Mouse (Mus musculus): Measurements from ENCODE around the gene Ccdc70. TPM values are rescaled to one million over a fixed set of nuclear protein-coding genes. Genes with fewer than 3 reads are reported as not detected.

Gene Ccdc70
- polyA plus RNA-seq, 1 experiment from 2014 or later, result not detected

- Histone ChIP-seq H3K27ac (ENCODE audit: low read depth, low read length) (no peak overlapping the region), H3K9ac (replicated peaks; ENCODE audit: low read depth, low read length) (no peak overlapping the region), H3K4me2 (ENCODE audit: low read depth, low read length) (no peak overlapping the region), H3K9me3 (ENCODE audit: control insufficient read depth, low read length) (no peaks in the 10 kb centered on the region), H3K4me3 (ENCODE audit: low read depth, low read length) (no peak overlapping the region), H3K36me3 (ENCODE audit: control insufficient read depth, insufficient read depth, low read length) (no peaks in the 10 kb centered on the region), H3K4me1 (ENCODE audit: control insufficient read depth, insufficient read depth, low read length) (no peaks in the 10 kb centered on the region), H3K27me3 (ENCODE audit: control insufficient read depth, insufficient read depth, low read length) (no peaks in the 10 kb centered on the region)
- 65% methylated on average over 1 of the region's 1 CpGs for WGBS
- ATAC-seq (ENCODE audit: low read depth), result no peak
Observed at GRCm38 (mm10) chr8:21966646-21967045, 2.9 kb upstream of the Ccdc70 start.

GRCm38 (mm10) chr8:21978193-21978592, 8.6 kb downstream of the Ccdc70 start:
- Histone ChIP-seq H3K27me3 (ENCODE audit: control insufficient read depth, insufficient read depth, low read length) (no peaks in the 10 kb centered on the region), H3K4me1 (ENCODE audit: control insufficient read depth, insufficient read depth, low read length) (no peaks in the 10 kb centered on the region), H3K4me2 (ENCODE audit: low read depth, low read length) (no peak overlapping the region), H3K4me3 (ENCODE audit: low read depth, low read length) (no peak overlapping the region), H3K9ac (replicated peaks; ENCODE audit: low read depth, low read length) (no peak overlapping the region), H3K27ac (ENCODE audit: low read depth, low read length) (no peak overlapping the region), H3K36me3 (ENCODE audit: control insufficient read depth, insufficient read depth, low read length) (no peaks in the 10 kb centered on the region), H3K9me3 (ENCODE audit: control insufficient read depth, low read length) (no peaks in the 10 kb centered on the region)
- 54% methylated on average over 4 of the region's 4 CpGs for WGBS
- ATAC-seq (ENCODE audit: low read depth), result no peak

- ATAC-seq (ENCODE audit: low read depth), result peak; percentile 65; the same call in 1 of the 2 replicates
- Histone ChIP-seq H3K4me2 (ENCODE audit: low read depth, low read length) (no peak overlapping the region), H3K27me3 (ENCODE audit: control insufficient read depth, insufficient read depth, low read length) (no peaks in the 10 kb centered on the region), H3K9me3 (ENCODE audit: control insufficient read depth, low read length) (no peaks in the 10 kb centered on the region), H3K9ac (replicated peaks; ENCODE audit: low read depth, low read length) (no peak overlapping the region), H3K36me3 (ENCODE audit: control insufficient read depth, insufficient read depth, low read length) (no peaks in the 10 kb centered on the region), H3K4me3 (ENCODE audit: low read depth, low read length) (no peak overlapping the region), H3K27ac (ENCODE audit: low read depth, low read length) (no peak overlapping the region), H3K4me1 (ENCODE audit: control insufficient read depth, insufficient read depth, low read length) (no peaks in the 10 kb centered on the region)
- WGBS, result 52% methylated on average over 8 of the region's 8 CpGs
Observed at GRCm38 (mm10) chr8:21981664-21982337, 12.2 kb downstream of the Ccdc70 start.

- Histone ChIP-seq H3K36me3 (ENCODE audit: control insufficient read depth, insufficient read depth, low read length) (no peaks in the 10 kb centered on the region), H3K4me2 (ENCODE audit: low read depth, low read length) (no peak overlapping the region), H3K4me3 (ENCODE audit: low read depth, low read length) (no peak overlapping the region), H3K4me1 (ENCODE audit: control insufficient read depth, insufficient read depth, low read length) (no peaks in the 10 kb centered on the region), H3K9ac (replicated peaks; ENCODE audit: low read depth, low read length) (no peak overlapping the region), H3K27me3 (ENCODE audit: control insufficient read depth, insufficient read depth, low read length) (no peaks in the 10 kb centered on the region), H3K9me3 (ENCODE audit: control insufficient read depth, low read length) (no peaks in the 10 kb centered on the region), H3K27ac (ENCODE audit: low read depth, low read length) (no peak overlapping the region)
- ATAC-seq (ENCODE audit: low read depth), result peak; percentile 89
- 27% methylated on average over 6 of the region's 6 CpGs for WGBS
Observed at GRCm38 (mm10) chr8:21992184-21992583, 22.6 kb downstream of the Ccdc70 start.

- Histone ChIP-seq H3K36me3 (ENCODE audit: control insufficient read depth, insufficient read depth, low read length) (no peaks in the 10 kb centered on the region), H3K9ac (replicated peaks; ENCODE audit: low read depth, low read length) (no peak overlapping the region), H3K4me2 (ENCODE audit: low read depth, low read length) (no peak overlapping the region), H3K9me3 (ENCODE audit: control insufficient read depth, low read length) (no peaks in the 10 kb centered on the region), H3K27ac (ENCODE audit: low read depth, low read length) (no peak overlapping the region), H3K27me3 (ENCODE audit: control insufficient read depth, insufficient read depth, low read length) (no peaks in the 10 kb centered on the region), H3K4me1 (ENCODE audit: control insufficient read depth, insufficient read depth, low read length) (no peaks in the 10 kb centered on the region), H3K4me3 (ENCODE audit: low read depth, low read length) (no peak overlapping the region)
- ATAC-seq (ENCODE audit: low read depth), result no peak
- 61% methylated on average over 3 of the region's 3 CpGs for WGBS
Observed at GRCm38 (mm10) chr8:21995181-21995580, 25.6 kb downstream of the Ccdc70 start.

GRCm38 (mm10) chr8:22004750-22005522, 35.4 kb downstream of the Ccdc70 start:
- no peak overlapping the region for H3K9ac ChIP-seq (replicated peaks; ENCODE audit: low read depth, low read length)
- no peak; the same call in 1 of the 2 replicates for ATAC-seq (ENCODE audit: low read depth)
- WGBS, result 87% methylated on average over 14 of the region's 14 CpGs
- no peaks in the 10 kb centered on the region for H3K27me3 ChIP-seq (ENCODE audit: control insufficient read depth, insufficient read depth, low read length)
- no peaks in the 10 kb centered on the region for H3K4me1 ChIP-seq (ENCODE audit: control insufficient read depth, insufficient read depth, low read length)
- H3K4me3 ChIP-seq (ENCODE audit: low read depth, low read length), result no peak overlapping the region
- H3K4me2 ChIP-seq (ENCODE audit: low read depth, low read length), result no peak overlapping the region
- no peaks in the 10 kb centered on the region for H3K9me3 ChIP-seq (ENCODE audit: control insufficient read depth, low read length)
- no peaks in the 10 kb centered on the region for H3K36me3 ChIP-seq (ENCODE audit: control insufficient read depth, insufficient read depth, low read length)
- H3K27ac ChIP-seq (ENCODE audit: low read depth, low read length), result no peak overlapping the region

GRCm38 (mm10) chr8:22006423-22006822, 36.8 kb downstream of the Ccdc70 start:
- no peaks in the 10 kb centered on the region for H3K27me3 ChIP-seq (ENCODE audit: control insufficient read depth, insufficient read depth, low read length)
- no peak for ATAC-seq (ENCODE audit: low read depth)
- H3K27ac ChIP-seq (ENCODE audit: low read depth, low read length), result no peak overlapping the region
- H3K4me3 ChIP-seq (ENCODE audit: low read depth, low read length), result no peak overlapping the region
- no peaks in the 10 kb centered on the region for H3K36me3 ChIP-seq (ENCODE audit: control insufficient read depth, insufficient read depth, low read length)
- H3K4me2 ChIP-seq (ENCODE audit: low read depth, low read length), result no peak overlapping the region
- H3K9ac ChIP-seq (replicated peaks; ENCODE audit: low read depth, low read length), result no peak overlapping the region
- WGBS, result 90% methylated on average over 6 of the region's 6 CpGs
- H3K9me3 ChIP-seq (ENCODE audit: control insufficient read depth, low read length), result no peaks in the 10 kb centered on the region
- H3K4me1 ChIP-seq (ENCODE audit: control insufficient read depth, insufficient read depth, low read length), result no peaks in the 10 kb centered on the region

GRCm38 (mm10) chr8:22009403-22009802, 39.8 kb downstream of the Ccdc70 start:
- Histone ChIP-seq H3K36me3 (ENCODE audit: control insufficient read depth, insufficient read depth, low read length) (no peaks in the 10 kb centered on the region), H3K4me3 (ENCODE audit: low read depth, low read length) (no peak overlapping the region), H3K4me1 (ENCODE audit: control insufficient read depth, insufficient read depth, low read length) (no peaks in the 10 kb centered on the region), H3K27ac (ENCODE audit: low read depth, low read length) (no peak overlapping the region), H3K9ac (replicated peaks; ENCODE audit: low read depth, low read length) (no peak overlapping the region), H3K9me3 (ENCODE audit: control insufficient read depth, low read length) (no peaks in the 10 kb centered on the region), H3K4me2 (ENCODE audit: low read depth, low read length) (no peak overlapping the region), H3K27me3 (ENCODE audit: control insufficient read depth, insufficient read depth, low read length) (no peaks in the 10 kb centered on the region)
- no peak for ATAC-seq (ENCODE audit: low read depth)
- WGBS, result 74% methylated on average over 3 of the region's 3 CpGs

GRCm38 (mm10) chr8:22013034-22013707, 43.6 kb downstream of the Ccdc70 start:
- 75% methylated on average over 24 of the region's 24 CpGs for WGBS
- Histone ChIP-seq H3K27me3 (ENCODE audit: control insufficient read depth, insufficient read depth, low read length) (no peaks in the 10 kb centered on the region), H3K36me3 (ENCODE audit: control insufficient read depth, insufficient read depth, low read length) (no peaks in the 10 kb centered on the region), H3K4me1 (ENCODE audit: control insufficient read depth, insufficient read depth, low read length) (no peaks in the 10 kb centered on the region), H3K4me3 (ENCODE audit: low read depth, low read length) (no peak overlapping the region), H3K27ac (ENCODE audit: low read depth, low read length) (no peak overlapping the region), H3K9ac (replicated peaks; ENCODE audit: low read depth, low read length) (no peak overlapping the region), H3K9me3 (ENCODE audit: control insufficient read depth, low read length) (no peaks in the 10 kb centered on the region), H3K4me2 (ENCODE audit: low read depth, low read length) (no peak overlapping the region)
- peak; percentile 54; the same call in 1 of the 2 replicates for ATAC-seq (ENCODE audit: low read depth)

Data from neural tube, embryonic 14.5 days (tissue).